ENCODE assay signal across 8 mouse cellular contexts in the genomic region with DNA sequence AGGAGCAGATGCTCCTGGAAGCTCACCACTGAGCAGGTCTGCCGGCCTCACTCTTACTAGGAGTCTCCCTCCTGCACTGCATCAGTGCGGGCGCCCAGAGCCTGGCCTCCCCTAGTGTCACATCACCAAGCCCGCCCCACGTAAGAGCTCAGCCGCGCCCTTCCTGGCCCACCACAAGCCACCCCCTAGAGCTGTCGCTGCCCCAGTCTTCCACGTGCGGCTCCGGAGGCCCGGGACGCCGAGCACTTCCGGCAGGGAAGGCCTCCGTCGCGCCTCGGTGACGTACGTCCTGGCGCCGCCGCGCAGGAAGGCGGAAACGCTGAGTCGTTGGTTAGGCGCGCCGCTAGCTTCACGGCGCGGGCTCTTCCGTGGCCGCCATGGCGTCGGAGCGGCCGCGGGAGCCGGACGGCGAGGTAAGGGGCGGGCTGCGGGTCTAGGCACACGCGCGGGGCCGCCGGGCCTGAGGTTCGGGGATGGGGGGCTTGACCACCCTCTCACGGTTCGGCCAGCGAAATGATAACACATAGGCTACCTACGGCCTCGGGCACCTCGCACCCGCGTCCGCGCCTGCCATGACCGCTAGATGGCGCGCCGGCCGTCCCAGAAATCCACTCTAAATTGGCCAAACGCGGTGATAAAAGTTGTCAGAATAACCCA. TPM values are rescaled to one million over a fixed set of nuclear protein-coding genes. Genes with fewer than 3 reads are reported as not detected.
DNase-seq lines count a peak whose midpoint lies in the region; ATAC-seq lines count a peak whose summit lies in the region.

Gene Secisbp2, plus strand, starts transcription at position 290 of the 657 bp plus-strand sequence.

- H3K4me1 ChIP-seq in hindbrain, embryonic 15.5 days (replicated peaks), result peaks cover 18% of the 10 kb centered on the region

- H3K27me3 ChIP-seq in hindbrain, embryonic 15.5 days, result no peaks in the 10 kb centered on the region

- H3K36me3 ChIP-seq in hindbrain, embryonic 15.5 days, result peaks cover 21% of the 10 kb centered on the region

- peak within 1 kb of the TSS; percentile 96 for H3K27ac ChIP-seq in hindbrain, embryonic 15.5 days (replicated peaks)

- peak within 1 kb of the TSS; percentile 92 for H3K4me3 ChIP-seq in hindbrain, embryonic 15.5 days

- WGBS in hindbrain, embryonic 15.5 days, result under 1% methylated on average over 69 of the region's 69 CpGs

- H3K9me3 ChIP-seq in hindbrain, embryonic 15.5 days, result no peaks in the 10 kb centered on the region

- peak within 1 kb of the TSS; percentile 78 for H3K4me2 ChIP-seq in hindbrain, embryonic 15.5 days

- peak; percentile 93 for DNase-seq in R1 (ENCODE audit: low read depth, low spot score)
- DNase-seq in cerebellum, postnatal 25 days, result peak; percentile 98 to 99
- peak; percentile 97 for DNase-seq in frontal cortex, postnatal 36 days (ENCODE audit: low spot score in 2 of 2)
- DNase-seq in left cerebral cortex, adult 11 months (ENCODE audit: low spot score), result peak; percentile 85
- DNase-seq in lung, postnatal 4 days, result peak; percentile 95 to 96
- DNase-seq in retina, postnatal 7 days (ENCODE audit: low read depth, low spot score), result peak; percentile 90
- DNase-seq in urinary bladder, adult 2 months (ENCODE audit: low spot score), result peak; percentile 96

- ATAC-seq in hindbrain, embryonic 15.5 days (ENCODE audit: low FRiP score, low read depth), result peak; percentile 97

- H3K9ac ChIP-seq in hindbrain, embryonic 15.5 days, result peak within 1 kb of the TSS; percentile 80

RNA-seq across cellular contexts. Expression of gene Secisbp2, which starts in this region (rescaled TPM):
- polyA plus RNA-seq in hindbrain, embryonic 15.5 days (2015; fragmentation: Nextera tagmentation; extraction: Ambion mirVana), result 27.7 and 32.0 TPM in 2 replicates
- polyA plus RNA-seq in urinary bladder, adult 2 months (2012; rRNA removed), result 20.9 and 26.0 TPM in 2 replicates

Comparison
In these comparisons a context has a peak if more than half of its experiments do, and no peak if none do; other contexts are left out.
1. Peak in every context shown above with its lines: DNase-seq, ATAC-seq, H3K4me3 ChIP-seq and H3K27ac ChIP-seq.